Mouse (Mus musculus): ENCODE measurements around the gene Rpl35a.
"Not testable (repeated sequence)": the region's sequence is repeated elsewhere in the genome, so short reads cannot be mapped to it uniquely, and the experiment has no call there.

The Rpl35a gene

DNA sequence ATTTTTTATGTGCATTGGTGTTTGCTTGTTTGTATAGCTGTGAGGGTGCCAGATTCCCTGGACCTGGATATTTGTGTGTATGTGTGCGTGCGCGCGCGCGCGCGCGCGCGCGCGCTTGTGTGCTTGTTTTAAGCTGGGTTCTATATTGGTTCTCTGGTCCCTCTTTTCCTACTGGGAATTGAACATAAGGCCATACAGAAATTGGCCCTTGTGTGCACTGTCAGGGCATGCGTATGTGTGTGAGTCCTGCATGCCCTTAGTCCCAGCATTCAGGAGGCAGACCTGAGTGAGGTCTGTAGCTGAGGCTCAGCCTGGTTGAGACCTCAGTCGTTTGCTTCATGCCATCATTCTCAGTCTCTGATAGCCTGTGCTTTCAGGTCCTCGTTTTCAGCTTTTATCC lies 1.8 kb downstream of the Rpl35a start:
- no peak for DNase-seq

DNA sequence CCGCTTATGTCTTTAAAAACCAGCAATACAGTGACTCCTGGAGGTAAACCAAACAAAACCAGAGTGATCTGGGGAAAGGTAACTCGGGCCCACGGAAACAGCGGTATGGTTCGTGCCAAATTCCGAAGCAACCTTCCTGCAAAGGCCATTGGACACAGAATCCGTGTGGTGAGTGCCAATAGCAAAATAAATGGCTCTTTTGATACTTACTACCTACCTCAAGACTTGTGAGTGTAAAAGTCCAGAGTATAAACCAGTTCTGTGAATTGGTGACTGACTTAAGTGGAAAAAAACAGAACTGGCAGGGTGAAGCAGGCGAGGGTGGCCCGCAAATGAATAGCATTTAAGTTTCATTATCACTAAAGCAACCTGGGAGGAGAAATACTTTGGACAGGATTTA lies 2.4 kb downstream of the Rpl35a start:
- DNase-seq = not testable (repeated sequence)

DNA sequence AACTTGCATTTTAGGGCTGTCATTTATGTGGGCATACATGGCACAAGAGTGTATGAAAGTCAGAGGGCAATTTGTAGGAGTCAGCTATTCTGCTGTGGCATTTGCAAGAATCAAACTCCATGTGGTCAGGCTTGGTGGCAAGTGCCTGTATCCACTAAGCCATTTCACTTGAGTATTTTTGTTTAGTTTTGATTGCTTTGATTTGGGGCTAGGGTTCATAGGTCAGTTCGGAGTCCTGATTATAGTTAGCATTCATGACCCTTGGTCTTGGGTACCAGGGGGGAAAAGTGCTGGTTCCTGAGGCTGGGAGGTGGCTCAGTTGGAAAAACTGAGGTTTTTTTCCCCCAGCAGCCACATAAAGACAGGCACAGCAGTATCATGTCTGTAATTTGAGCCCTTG lies 3.2 kb downstream of the Rpl35a start:
- DNase-seq = no peak

DNA sequence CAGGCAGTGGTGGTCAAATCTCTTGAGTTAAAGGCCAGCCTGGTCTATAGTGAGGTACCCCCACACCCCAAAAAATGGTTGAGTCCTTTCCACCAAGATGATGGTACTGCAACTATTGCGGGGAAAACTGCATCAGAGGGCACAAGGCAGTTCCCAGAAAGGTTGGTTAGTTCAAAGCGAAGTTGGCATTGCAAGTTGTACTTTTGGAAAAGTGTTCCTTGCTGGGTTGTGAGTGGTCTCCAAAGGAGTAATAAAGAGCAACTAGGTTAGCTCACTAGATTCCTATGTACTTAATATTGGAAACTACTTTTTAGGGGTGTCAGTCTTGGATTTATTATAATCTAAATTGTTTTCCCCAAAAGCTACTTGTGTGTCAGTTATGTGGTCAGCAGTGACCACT lies 4.7 kb downstream of the Rpl35a start:
- DNase-seq = no peak

DNA sequence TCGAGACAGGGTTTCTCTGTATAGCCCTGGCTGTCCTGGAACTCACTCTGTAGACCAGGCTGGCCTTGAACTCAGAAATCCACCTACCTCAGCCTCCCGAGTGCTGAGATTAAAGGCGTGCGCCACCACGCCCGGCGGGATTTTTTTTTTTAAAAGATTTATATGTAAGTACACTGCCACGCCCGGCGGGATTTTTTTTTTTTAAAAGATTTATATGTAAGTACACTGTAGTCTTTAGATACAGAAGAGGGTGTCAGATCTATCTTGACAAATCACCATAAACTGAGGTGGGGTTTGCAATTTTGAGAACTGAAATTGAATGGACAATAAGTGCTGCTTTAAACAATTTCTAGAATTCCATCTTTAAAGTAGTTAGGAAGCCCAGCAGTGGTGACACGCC lies 5.1 kb downstream of the Rpl35a start:
- no peak for DNase-seq

DNA sequence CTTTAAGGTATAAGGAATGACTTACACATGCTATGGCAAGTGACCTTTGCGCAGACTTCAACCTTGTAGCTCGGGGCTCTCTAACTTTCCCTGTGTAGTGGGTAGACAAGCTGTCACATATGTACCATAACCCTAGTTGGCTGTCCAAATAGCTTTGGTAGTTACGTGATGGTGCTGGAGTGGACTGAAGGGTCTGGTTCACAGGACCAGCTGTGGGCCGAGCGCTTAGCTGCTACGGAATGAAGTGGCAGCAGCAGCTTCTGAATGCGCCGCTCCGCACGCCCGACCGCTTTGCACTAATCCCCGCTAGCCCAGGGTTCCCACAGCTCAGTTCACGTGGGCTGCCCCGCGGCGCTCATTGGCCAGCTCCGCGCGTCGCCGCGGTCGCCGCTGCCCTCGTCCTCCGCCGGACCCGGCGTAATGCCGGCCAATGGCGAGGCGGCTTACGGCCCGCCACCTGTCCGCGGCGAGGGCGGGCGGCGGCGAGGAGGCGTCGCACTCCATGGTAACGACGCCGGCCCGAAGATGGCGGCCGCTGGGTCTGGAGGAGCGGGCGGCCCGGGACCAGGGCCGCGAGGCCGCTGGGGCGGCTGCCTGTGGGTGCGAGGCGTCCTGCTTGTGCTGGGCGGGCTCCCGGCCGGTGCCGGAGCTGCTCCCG lies 5.9 kb downstream of the Rpl35a start, which contains the start of gene Lmln:
Lmln (plus strand) TSS at position 498 of the 658 bp plus-strand sequence.
- DNase-seq = peak; percentile 94

DNA sequence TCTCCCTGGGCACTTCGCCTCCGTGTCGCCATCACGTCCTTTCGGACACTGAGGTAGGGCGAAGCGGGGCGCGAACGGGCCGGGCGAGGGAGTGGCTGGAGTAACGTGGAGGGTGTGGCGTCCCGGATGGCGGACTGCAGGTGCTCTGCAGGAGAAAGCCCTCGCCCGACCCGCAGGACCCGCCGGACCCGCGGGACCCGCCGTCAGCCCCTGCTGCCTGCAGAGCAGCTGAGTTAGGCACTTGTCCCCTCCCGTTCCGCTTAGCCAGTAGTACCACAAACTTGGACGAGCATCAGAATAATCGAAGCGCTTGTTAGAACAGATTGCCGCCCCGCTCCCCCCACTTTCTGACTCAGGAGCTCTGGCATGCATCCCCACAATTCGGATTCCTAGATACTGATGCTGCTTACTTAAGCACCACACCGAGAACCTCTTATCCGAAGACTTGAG lies 6.5 kb downstream of the Rpl35a start:
- DNase-seq = peak; percentile 66

DNA sequence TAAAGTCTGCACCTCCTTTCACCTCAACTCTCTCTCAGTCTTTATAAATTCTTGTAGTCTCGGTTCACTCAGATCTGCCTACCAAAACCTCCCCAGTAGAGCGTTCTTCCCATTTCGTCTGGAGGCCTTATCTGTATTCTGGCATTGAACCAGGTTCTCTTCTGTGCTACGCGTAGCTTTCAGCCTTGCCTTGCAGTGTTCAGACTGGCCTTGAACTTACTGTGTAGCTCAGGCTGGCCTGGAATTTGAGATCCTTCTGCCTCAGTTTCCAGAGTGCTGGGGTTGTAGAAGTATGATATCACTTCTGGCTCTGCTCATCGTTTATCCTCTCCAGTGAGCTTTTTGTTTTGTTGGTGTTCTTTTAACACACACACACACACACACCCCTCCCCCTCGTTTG lies 7.0 kb downstream of the Rpl35a start:
- no peak for DNase-seq

DNA sequence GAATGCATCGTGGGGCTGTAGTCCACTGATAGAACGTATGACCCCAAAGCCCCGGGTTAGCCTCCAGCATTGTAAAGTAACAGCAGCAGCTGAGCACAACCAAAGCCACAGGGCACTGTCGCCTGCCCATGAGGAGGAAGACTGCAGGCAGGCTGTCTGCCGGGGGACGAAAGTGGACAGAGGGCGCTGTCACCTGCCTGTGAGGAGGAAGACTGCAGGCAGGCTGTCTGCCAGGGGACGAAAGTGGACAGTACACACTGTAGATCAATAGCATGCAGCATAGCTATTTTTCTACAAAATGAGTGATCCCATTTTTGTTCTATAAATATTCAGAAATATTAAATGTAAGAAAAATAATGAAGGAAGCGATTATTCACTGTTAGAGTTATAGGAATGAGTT lies 8.4 kb downstream of the Rpl35a start:
- no peak for DNase-seq

DNA sequence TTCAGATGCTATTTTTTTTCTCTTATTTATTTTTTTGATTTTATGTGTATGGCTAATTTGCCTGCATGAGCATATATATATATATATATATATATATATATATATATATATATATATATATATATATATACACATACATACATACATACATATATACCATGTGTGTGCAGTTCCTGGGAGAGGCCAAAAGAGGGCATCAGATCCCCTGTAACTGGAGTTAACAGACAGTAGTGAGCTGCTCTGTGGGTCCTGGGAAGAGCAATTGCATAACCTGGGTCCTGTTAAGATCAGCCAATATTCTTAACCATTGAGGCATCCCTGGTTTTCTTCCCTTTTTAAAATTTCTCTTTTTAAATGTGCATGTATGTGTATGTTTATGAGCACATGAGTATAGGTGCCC lies 14.7 kb downstream of the Rpl35a start:
- no peak for DNase-seq

DNA sequence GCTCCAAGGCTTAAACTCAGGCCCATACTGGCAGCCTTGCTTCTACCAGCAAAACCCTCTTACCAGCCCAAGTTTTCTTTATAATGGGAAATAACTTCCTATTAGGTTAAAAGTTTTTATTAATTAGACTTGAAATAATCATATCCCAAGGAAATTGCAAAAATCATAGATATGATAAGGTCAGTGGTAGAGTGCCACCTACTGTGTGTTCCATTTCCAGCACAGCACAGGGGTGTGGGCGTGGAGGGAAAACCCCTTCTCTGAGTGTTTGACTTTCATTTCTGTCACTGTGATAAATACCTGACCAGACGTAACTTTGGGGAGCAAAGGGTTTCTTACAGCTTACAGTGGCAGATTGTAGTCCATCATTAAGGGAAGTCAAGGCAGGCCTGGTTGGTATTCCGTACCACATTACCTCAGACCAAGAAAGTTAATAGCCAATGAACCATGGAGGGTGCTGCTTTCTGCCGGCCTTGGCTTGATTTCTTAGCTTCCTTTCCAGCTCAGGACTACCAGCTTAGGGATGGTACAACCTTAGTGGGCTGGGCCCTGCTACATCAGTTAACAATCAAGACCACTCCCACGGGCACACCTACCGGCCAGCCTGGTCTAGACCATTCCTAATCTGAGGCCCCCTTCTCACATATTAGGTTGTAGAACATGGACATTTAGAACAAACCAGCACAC lies 16.8 kb downstream of the Rpl35a start:
- DNase-seq = no peak

DNA sequence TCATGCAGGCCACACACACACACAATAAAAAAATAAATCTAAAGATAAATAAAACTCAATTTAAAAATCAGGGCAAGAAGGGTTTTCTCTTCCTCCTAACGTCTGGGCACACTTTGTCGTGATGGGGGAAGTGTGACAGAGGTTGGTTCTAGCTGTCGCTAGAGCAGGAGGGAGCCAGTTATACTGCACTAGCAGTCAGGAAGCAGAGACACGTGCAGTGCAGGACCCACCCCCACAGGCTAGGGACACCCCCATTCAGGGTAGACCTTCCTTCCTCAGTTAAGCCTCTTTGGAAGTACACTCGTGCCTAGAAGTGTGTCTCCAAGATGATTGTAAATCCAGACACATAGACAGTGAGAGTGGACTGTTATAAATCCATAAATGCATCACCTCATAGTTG lies 18.7 kb downstream of the Rpl35a start:
- no peak for DNase-seq

DNA sequence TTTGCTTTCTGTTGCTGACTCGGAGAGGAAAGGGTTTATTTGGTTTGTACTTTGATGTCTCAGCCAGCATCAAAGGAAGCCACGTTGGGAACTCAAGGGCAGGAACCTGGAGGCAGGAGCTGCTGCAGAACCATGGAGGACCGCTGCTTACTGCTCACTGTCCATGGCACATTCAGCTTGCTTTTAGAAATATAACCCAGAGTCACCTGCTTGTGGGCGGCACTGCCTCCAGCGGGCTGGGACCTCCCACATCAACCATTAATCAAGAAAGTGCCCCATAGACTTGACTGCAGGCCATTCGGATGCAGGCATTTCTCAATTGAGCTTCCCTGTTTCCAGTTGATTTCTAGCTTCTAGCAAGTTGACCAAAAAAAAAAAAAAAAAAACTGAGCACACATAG lies 19.8 kb downstream of the Rpl35a start:
- DNase-seq = no peak

DNA sequence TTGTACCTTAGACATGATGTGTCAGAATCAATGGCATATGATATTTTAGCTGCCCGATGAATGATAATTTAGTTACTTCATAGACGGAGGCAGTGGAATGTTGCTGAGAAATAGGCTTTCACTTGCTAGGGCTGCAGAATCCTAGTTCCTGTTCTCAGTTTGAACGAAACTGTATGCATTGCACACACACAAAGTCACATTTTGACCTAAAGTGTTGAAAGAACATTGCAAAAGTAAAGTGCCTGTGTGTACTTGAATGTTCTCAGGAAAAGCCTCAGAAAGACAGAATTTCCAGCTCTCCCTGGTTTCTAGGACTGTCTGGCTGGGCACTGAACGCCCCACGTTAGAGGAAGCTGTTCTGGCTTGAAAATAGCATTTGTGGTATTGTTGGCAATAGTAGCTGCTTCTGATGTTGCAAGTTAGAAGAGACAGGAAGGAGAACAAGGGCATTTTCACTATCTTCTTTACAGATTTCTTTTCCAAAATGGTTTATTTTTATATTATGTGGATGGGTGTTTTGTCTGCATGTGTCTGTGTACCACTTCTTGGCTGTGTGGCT lies 20.9 kb downstream of the Rpl35a start:
- no peak for DNase-seq

DNA sequence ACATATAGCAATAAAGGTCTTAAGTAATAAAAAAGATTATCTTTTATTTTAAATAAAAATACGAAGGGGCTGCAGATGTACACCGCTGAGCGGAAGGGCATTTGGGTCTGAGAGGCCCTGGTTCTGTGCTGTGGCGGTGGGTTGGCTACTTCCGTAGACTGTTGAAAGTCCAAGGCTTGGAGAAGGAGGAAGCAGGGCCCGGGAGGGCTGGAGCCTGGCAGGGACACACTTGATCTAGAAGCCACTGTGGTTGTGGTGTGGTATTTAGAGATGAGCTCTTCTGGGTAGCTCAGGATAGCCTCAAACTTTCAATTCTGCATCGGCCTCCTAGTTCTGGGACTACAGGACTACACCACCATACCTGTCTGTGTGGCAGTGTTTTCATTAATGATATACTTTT lies 23.8 kb downstream of the Rpl35a start:
- no peak for DNase-seq

DNA sequence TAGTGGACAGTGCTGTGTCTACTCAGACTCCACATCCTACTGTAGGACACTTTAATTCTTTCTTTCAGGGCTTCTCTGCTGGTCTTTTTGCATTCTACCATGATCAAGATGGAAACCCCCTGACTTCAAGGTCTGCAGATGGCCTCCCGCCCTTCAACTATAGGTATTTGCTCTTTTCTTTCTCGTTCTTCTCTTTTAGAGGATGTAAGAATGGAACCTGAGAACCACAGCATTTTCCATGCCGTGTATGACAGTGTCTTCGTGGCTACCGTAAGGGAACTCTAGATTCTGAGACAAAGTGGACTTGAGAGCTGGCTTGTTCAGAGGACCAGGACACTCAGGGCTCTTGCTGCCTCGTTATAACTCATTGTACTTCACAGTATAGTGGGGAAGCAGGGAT lies 26.7 kb downstream of the Rpl35a start:
- DNase-seq = no peak

DNA sequence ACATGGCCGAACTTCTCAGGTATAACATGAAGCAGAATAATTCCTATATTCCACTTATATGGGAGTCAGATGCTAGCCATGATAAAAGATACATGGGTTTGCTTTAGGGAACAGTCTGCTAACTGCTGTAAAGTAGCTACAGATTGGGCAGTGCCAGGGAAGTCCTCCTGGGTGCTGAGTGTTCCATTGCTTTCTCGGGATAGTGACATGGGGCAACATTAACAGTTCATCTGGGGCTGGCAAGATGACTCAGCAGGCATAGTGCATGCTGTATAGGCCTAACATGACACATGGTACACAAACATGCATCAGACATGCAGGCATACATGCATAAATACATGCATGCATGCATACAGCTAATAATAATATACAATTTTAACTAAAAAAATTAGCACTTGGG lies 27.7 kb downstream of the Rpl35a start:
- DNase-seq = no peak

DNA sequence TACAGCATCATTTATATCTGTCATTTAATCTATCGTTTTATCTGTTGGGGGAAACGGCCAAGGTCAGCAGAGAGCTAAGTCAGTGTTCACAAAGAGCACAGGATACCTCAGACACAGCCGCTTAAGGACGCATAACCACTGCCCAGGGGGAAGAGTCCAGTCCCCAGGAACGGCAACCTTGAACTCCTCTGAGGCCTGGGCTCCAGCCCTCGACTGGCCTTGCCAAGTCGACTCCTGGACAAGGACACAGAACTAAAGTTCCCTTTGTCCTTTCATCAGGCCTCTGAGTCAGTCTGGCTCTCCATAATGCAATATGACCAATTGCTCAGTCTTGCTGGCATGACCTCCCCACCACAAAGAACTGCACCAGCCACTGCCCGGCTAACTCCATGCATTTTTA lies 29.4 kb downstream of the Rpl35a start:
- no peak for DNase-seq

Measured in right cerebral cortex, adult 18-20 months (tissue).